Mouse (Mus musculus) lung, embryonic 14.5 days (tissue): Measurements from ENCODE around the gene Glis3. TPM values are rescaled to one million over a fixed set of nuclear protein-coding genes. Genes with fewer than 3 reads are reported as not detected.
A peak's percentile ranks its signal among the peaks of the same experiment; 100 is the strongest.

Source experiments
- ATAC-seq: fragments of 200-750 bp; cut with Nextera tagmentation; 2 replicates; pipeline ENCODE4 v1.8.0; 2017; ENCODE audit warnings: mild to moderate bottlenecking, moderate TSS enrichment, moderate library complexity; ENCODE audit not compliant: insufficient read depth
- DNase-seq: peaks from one replicate; pipeline ENCODE4 v3.0.0-alpha.2; 2015
- H3K27ac ChIP-seq: fragments of 300-500 bp; sonication (generic); 2 replicates; pipeline ENCODE4 v1.5.1; 2014; ENCODE audit warnings: low read depth, mild to moderate bottlenecking, moderate library complexity
- H3K27me3 ChIP-seq: fragments of 300-500 bp; sonication (generic); 2 replicates; pipeline ENCODE4 v1.6.1; 2014; ENCODE audit warnings: low read length, control low read depth; ENCODE audit not compliant: insufficient read depth
- H3K36me3 ChIP-seq: fragments of 300-500 bp; sonication (generic); 2 replicates; pipeline ENCODE4 v1.6.1; 2014; ENCODE audit warnings: control low read depth; ENCODE audit not compliant: insufficient read depth
- H3K4me1 ChIP-seq: fragments of 300-500 bp; sonication (generic); 2 replicates; pipeline ENCODE4 v1.6.1; 2014; ENCODE audit warnings: antibody characterized with exemption, control low read depth; ENCODE audit not compliant: insufficient read depth
- H3K4me2 ChIP-seq: fragments of 300-500 bp; sonication (generic); 2 replicates; pipeline ENCODE4 v1.6.1; 2014; ENCODE audit warnings: mild to moderate bottlenecking
- H3K4me3 ChIP-seq: fragments of 300-500 bp; sonication (generic); 2 replicates; pipeline ENCODE4 v1.5.1; 2014; ENCODE audit warnings: low read depth, low read length
- H3K9ac ChIP-seq: fragments of 300-500 bp; sonication (generic); 2 replicates; pipeline ENCODE4 v1.6.1; 2014
- H3K9me3 ChIP-seq: fragments of 300-500 bp; sonication (generic); 2 replicates; pipeline ENCODE4 v1.6.1; 2016; ENCODE audit warnings: low read depth, low read length, control low read depth
- CTCF ChIP-seq: IDR thresholded peaks from 2 replicates; pipeline ENCODE4 v1.5.1; 2016; ENCODE audit warnings: antibody characterized with exemption, low read depth
- WGBS: fragments of 180-500 bp; shearing (Covaris S2); extraction: QIAGEN DNeasy Blood & Tissue Kit; methylation state at CpG from one replicate; pipeline ENCODE4 v1.1.7; 2014; 5-methylcytosine and 5-hydroxymethylcytosine counted together
- polyA plus RNA-seq: library from polyadenylated mRNA; unstranded; fragments of >200 nt; fragmentation: Nextera tagmentation; extraction: Ambion mirVana; gene quantifications from 2 replicates; pipeline ENCODE4 v1.2.1, GENCODE M21; 2014

Glis3 gene
- polyA plus RNA-seq, 1 experiment from 2014 or later, result 4.7 TPM

- WGBS, result 75% methylated on average over 8 of the region's 8 CpGs
- Histone ChIP-seq H3K4me1 (no peaks in the 10 kb centered on the region), H3K4me3 (no peak overlapping the region), H3K27ac (no peak overlapping the region), H3K9ac (no peak overlapping the region), H3K4me2 (no peak overlapping the region), H3K36me3 (no peaks in the 10 kb centered on the region), H3K9me3 (no peaks in the 10 kb centered on the region), H3K27me3 (no peaks in the 10 kb centered on the region)
- TF ChIP-seq CTCF, result no peak
- DNase-seq, result no peak
- ATAC-seq, result no peak
These were observed 344.0 kb downstream of the Glis3 start for GRCm38 (mm10) chr19:28335890-28336289.

- 41% methylated on average over 11 of the region's 11 CpGs for WGBS
- no peak overlapping the region for H3K4me3 ChIP-seq
- no peak for TF ChIP-seq CTCF
- DNase-seq, result peak; percentile 5
- H3K27me3 ChIP-seq, result no peaks in the 10 kb centered on the region
- no peak overlapping the region for H3K27ac ChIP-seq
- H3K4me2 ChIP-seq, result no peak overlapping the region
- no peaks in the 10 kb centered on the region for H3K9me3 ChIP-seq
- no peak overlapping the region for H3K9ac ChIP-seq
- H3K4me1 ChIP-seq, result no peaks in the 10 kb centered on the region
- no peaks in the 10 kb centered on the region for H3K36me3 ChIP-seq
- ATAC-seq, result no peak
These were observed 346.7 kb downstream of the Glis3 start for GRCm38 (mm10) chr19:28333007-28333766.

- ATAC-seq, result no peak
- peak; percentile 19 for DNase-seq
- no peaks in the 10 kb centered on the region for H3K27me3 ChIP-seq
- H3K4me1 ChIP-seq, result no peaks in the 10 kb centered on the region
- H3K4me2 ChIP-seq, result no peak overlapping the region
- 36% methylated on average over 16 of the region's 16 CpGs for WGBS
- no peak for TF ChIP-seq CTCF
- no peaks in the 10 kb centered on the region for H3K36me3 ChIP-seq
- no peak overlapping the region for H3K27ac ChIP-seq
- H3K4me3 ChIP-seq, result no peak overlapping the region
- H3K9ac ChIP-seq, result no peak overlapping the region
- no peaks in the 10 kb centered on the region for H3K9me3 ChIP-seq
These were observed 351.3 kb downstream of the Glis3 start for GRCm38 (mm10) chr19:28328444-28329110.

GRCm38 (mm10) chr19:28327536-28327935 lies 352.3 kb downstream of the Glis3 start:
- no peaks in the 10 kb centered on the region for H3K4me1 ChIP-seq
- DNase-seq, result no peak
- no peak for ATAC-seq
- no peaks in the 10 kb centered on the region for H3K9me3 ChIP-seq
- no peak overlapping the region for H3K4me2 ChIP-seq
- no peak overlapping the region for H3K4me3 ChIP-seq
- 86% methylated on average over 5 of the region's 5 CpGs for WGBS
- H3K36me3 ChIP-seq, result no peaks in the 10 kb centered on the region
- H3K27ac ChIP-seq, result no peak overlapping the region
- no peak for TF ChIP-seq CTCF
- H3K27me3 ChIP-seq, result no peaks in the 10 kb centered on the region
- H3K9ac ChIP-seq, result no peak overlapping the region

- H3K9ac ChIP-seq, result no peak overlapping the region
- H3K27ac ChIP-seq, result no peak overlapping the region
- no peaks in the 10 kb centered on the region for H3K27me3 ChIP-seq
- no peak overlapping the region for H3K4me3 ChIP-seq
- H3K4me1 ChIP-seq, result no peaks in the 10 kb centered on the region
- H3K4me2 ChIP-seq, result no peak overlapping the region
- ATAC-seq, result no peak
- H3K9me3 ChIP-seq, result no peaks in the 10 kb centered on the region
- no peak for DNase-seq
- no peaks in the 10 kb centered on the region for H3K36me3 ChIP-seq
- TF ChIP-seq CTCF, result no peak
- 26% methylated on average over 6 of the region's 6 CpGs for WGBS
These were observed 373.8 kb downstream of the Glis3 start for GRCm38 (mm10) chr19:28306036-28306435.

- no peak for TF ChIP-seq CTCF
- Histone ChIP-seq H3K4me2 (no peak overlapping the region), H3K9ac (no peak overlapping the region), H3K27me3 (no peaks in the 10 kb centered on the region), H3K4me3 (no peak overlapping the region), H3K9me3 (no peaks in the 10 kb centered on the region), H3K27ac (no peak overlapping the region), H3K36me3 (no peaks in the 10 kb centered on the region), H3K4me1 (no peaks in the 10 kb centered on the region)
- DNase-seq (peak; percentile 4), ATAC-seq (no peak)
- WGBS, result 38% methylated on average over 4 of the region's 4 CpGs
These were observed 374.4 kb downstream of the Glis3 start for GRCm38 (mm10) chr19:28305510-28305909.

- Histone ChIP-seq H3K4me2 (no peak overlapping the region), H3K27ac (no peak overlapping the region), H3K4me1 (no peaks in the 10 kb centered on the region), H3K4me3 (no peak overlapping the region), H3K9ac (no peak overlapping the region), H3K9me3 (no peaks in the 10 kb centered on the region), H3K27me3 (no peaks in the 10 kb centered on the region), H3K36me3 (no peaks in the 10 kb centered on the region)
- no peak for ATAC-seq
- no peak for TF ChIP-seq CTCF
- DNase-seq, result no peak
- WGBS, result 75% methylated on average over 2 of the region's 2 CpGs
These were observed 377.0 kb downstream of the Glis3 start for GRCm38 (mm10) chr19:28302831-28303242.
